Mouse (Mus musculus): ENCODE data around the gene Colgalt2. TPM values are rescaled to one million over a fixed set of nuclear protein-coding genes. Genes with fewer than 3 reads are reported as not detected.
"Not testable (repeated sequence)": the region's sequence is repeated elsewhere in the genome, so short reads cannot be mapped to it uniquely, and the experiment has no call there.

Colgalt2 gene
- polyA plus RNA-seq, 2 experiments, result 0.21 to 0.30 TPM

- TF ChIP-seq EP300 (IDR thresholded peaks at IDR 0.05; ENCODE audit: low read depth), result no peak
- TF ChIP-seq CTCF (IDR thresholded peaks at IDR 0.05; ENCODE audit: low read depth), result no peak
- H3K27ac ChIP-seq, result no peak overlapping the region
These were observed 30.2 kb downstream of the Colgalt2 start for GRCm38 (mm10) chr1:152429805-152430204.

GRCm38 (mm10) chr1:152434166-152434565 lies 34.5 kb downstream of the Colgalt2 start:
- Histone ChIP-seq H3K36me3 (replicated peaks; ENCODE audit: control insufficient read depth, insufficient read depth, low read depth) (no peaks in the 10 kb centered on the region), H3K4me3 (ENCODE audit: insufficient read depth in 1 of 2, low read depth in 2 of 2, low read length in 2 of 2) (no peak overlapping the region), H3K4me1 (replicated peaks; ENCODE audit: control insufficient read depth in 2 of 2, insufficient read depth in 2 of 2, low read length in 1 of 2) (no peaks in the 10 kb centered on the region), H3K4me2 (ENCODE audit: low read depth) (no peak overlapping the region), H3K27ac (no peak overlapping the region), H3K27me3 (ENCODE audit: control insufficient read depth, insufficient read depth, low read length) (no peaks in the 10 kb centered on the region), H3K9me3 (ENCODE audit: control insufficient read depth, low read length) (no peaks in the 10 kb centered on the region), H3K9ac (replicated peaks) (no peak overlapping the region)
- DNase-seq (ENCODE audit: low read depth in 3 of 3, low spot score in 3 of 3), result peak in 1 of 3 experiments; percentile 4
- WGBS (ENCODE audit: insufficient replicate concordance), result 46% methylated on average over 4 of the region's 4 CpGs
- no peak for ATAC-seq (ENCODE audit: insufficient read depth)
- TF ChIP-seq EP300 (IDR thresholded peaks at IDR 0.05; ENCODE audit: low read depth) (no peak), CTCF (IDR thresholded peaks at IDR 0.05; ENCODE audit: low read depth) (no peak)

More at GRCm38 (mm10) chr1:152429805-152430204, 30.2 kb downstream of the Colgalt2 start:
- no peaks in the 10 kb centered on the region for H3K9me3 ChIP-seq (ENCODE audit: control insufficient read depth, low read length)
- no peak overlapping the region for H3K4me3 ChIP-seq (ENCODE audit: insufficient read depth in 1 of 2, low read depth in 2 of 2, low read length in 2 of 2)
- H3K4me1 ChIP-seq (replicated peaks; ENCODE audit: control insufficient read depth in 2 of 2, insufficient read depth in 2 of 2, low read length in 1 of 2), result no peaks in the 10 kb centered on the region
- H3K9ac ChIP-seq (replicated peaks), result no peak overlapping the region
- H3K4me2 ChIP-seq (ENCODE audit: low read depth), result no peak overlapping the region
- H3K27me3 ChIP-seq (ENCODE audit: control insufficient read depth, insufficient read depth, low read length), result no peaks in the 10 kb centered on the region
- H3K36me3 ChIP-seq (replicated peaks; ENCODE audit: control insufficient read depth, insufficient read depth, low read depth), result no peaks in the 10 kb centered on the region
- no peak for ATAC-seq (ENCODE audit: insufficient read depth)
- 44% methylated on average over 7 of the region's 7 CpGs for WGBS (ENCODE audit: insufficient replicate concordance)
- DNase-seq (ENCODE audit: low read depth in 3 of 3, low spot score in 3 of 3), result no peak

GRCm38 (mm10) chr1:152437518-152437917 lies 37.9 kb downstream of the Colgalt2 start:
- not testable (repeated sequence) for H3K4me1 ChIP-seq (replicated peaks; ENCODE audit: control insufficient read depth in 2 of 2, insufficient read depth in 2 of 2, low read length in 1 of 2); H3K9ac ChIP-seq (replicated peaks); ATAC-seq (ENCODE audit: insufficient read depth); H3K4me2 ChIP-seq (ENCODE audit: low read depth); H3K36me3 ChIP-seq (replicated peaks; ENCODE audit: control insufficient read depth, insufficient read depth, low read depth); H3K27me3 ChIP-seq (ENCODE audit: control insufficient read depth, insufficient read depth, low read length); H3K4me3 ChIP-seq (ENCODE audit: insufficient read depth in 1 of 2, low read depth in 2 of 2, low read length in 2 of 2); DNase-seq (ENCODE audit: low read depth in 3 of 3, low spot score in 3 of 3); H3K9me3 ChIP-seq (ENCODE audit: control insufficient read depth, low read length); H3K27ac ChIP-seq
- 62% methylated on average over 16 of the region's 17 CpGs for WGBS (ENCODE audit: insufficient replicate concordance)

GRCm38 (mm10) chr1:152439408-152439807 lies 39.8 kb downstream of the Colgalt2 start:
- H3K27me3 ChIP-seq (ENCODE audit: control insufficient read depth, insufficient read depth, low read length), result no peaks in the 10 kb centered on the region
- no peak overlapping the region for H3K4me2 ChIP-seq (ENCODE audit: low read depth)
- no peaks in the 10 kb centered on the region for H3K4me1 ChIP-seq (replicated peaks; ENCODE audit: control insufficient read depth in 2 of 2, insufficient read depth in 2 of 2, low read length in 1 of 2)
- no peaks in the 10 kb centered on the region for H3K9me3 ChIP-seq (ENCODE audit: control insufficient read depth, low read length)
- no peak overlapping the region for H3K9ac ChIP-seq (replicated peaks)
- 63% methylated on average over 4 of the region's 4 CpGs for WGBS (ENCODE audit: insufficient replicate concordance)
- H3K4me3 ChIP-seq (ENCODE audit: insufficient read depth in 1 of 2, low read depth in 2 of 2, low read length in 2 of 2), result no peak overlapping the region
- no peaks in the 10 kb centered on the region for H3K36me3 ChIP-seq (replicated peaks; ENCODE audit: control insufficient read depth, insufficient read depth, low read depth)
- TF ChIP-seq EP300 (IDR thresholded peaks at IDR 0.05; ENCODE audit: low read depth) (no peak), CTCF (IDR thresholded peaks at IDR 0.05; ENCODE audit: low read depth) (no peak)
- ATAC-seq (ENCODE audit: insufficient read depth), result no peak
- no peak overlapping the region for H3K27ac ChIP-seq
- no peak for DNase-seq (ENCODE audit: low read depth in 3 of 3, low spot score in 3 of 3)

- no peak overlapping the region for H3K4me2 ChIP-seq (ENCODE audit: low read depth)
- no peaks in the 10 kb centered on the region for H3K4me1 ChIP-seq (replicated peaks; ENCODE audit: control insufficient read depth in 2 of 2, insufficient read depth in 2 of 2, low read length in 1 of 2)
- ATAC-seq (ENCODE audit: insufficient read depth), result no peak
- no peak for TF ChIP-seq CTCF (IDR thresholded peaks at IDR 0.05; ENCODE audit: low read depth)
- no peak for TF ChIP-seq EP300 (IDR thresholded peaks at IDR 0.05; ENCODE audit: low read depth)
- no peak for DNase-seq (ENCODE audit: low read depth in 3 of 3, low spot score in 3 of 3)
- H3K4me3 ChIP-seq (ENCODE audit: insufficient read depth in 1 of 2, low read depth in 2 of 2, low read length in 2 of 2), result no peak overlapping the region
- H3K27ac ChIP-seq, result no peak overlapping the region
- H3K36me3 ChIP-seq (replicated peaks; ENCODE audit: control insufficient read depth, insufficient read depth, low read depth), result no peaks in the 10 kb centered on the region
- no peaks in the 10 kb centered on the region for H3K9me3 ChIP-seq (ENCODE audit: control insufficient read depth, low read length)
- WGBS (ENCODE audit: insufficient replicate concordance), result 66% methylated on average over 10 of the region's 10 CpGs
- no peaks in the 10 kb centered on the region for H3K27me3 ChIP-seq (ENCODE audit: control insufficient read depth, insufficient read depth, low read length)
- H3K9ac ChIP-seq (replicated peaks), result no peak overlapping the region
These were observed 40.2 kb downstream of the Colgalt2 start for GRCm38 (mm10) chr1:152439874-152440273.
